Mouse (Mus musculus) heart, adult 18-20 months (tissue): ENCODE measurements at regions not wholly inside any gene's neighbourhood (a gene's known extent, or its start where the extent isn't known, plus 50 kb on each side); places are given as distances from the start of the nearest gene placed in this dataset.
A peak's percentile ranks its signal among the peaks of the same experiment; 100 is the strongest.
"Not testable (repeated sequence)": the region's sequence is repeated elsewhere in the genome, so short reads cannot be mapped to it uniquely, and the experiment has no call there.

ENCODE experiments used
- DNase-seq, 2 experiments: peaks; one replicate each; pipeline ENCODE4 v3.0.0; 2021 to 2022; ENCODE audit warnings: mixed read lengths in 1 of 2

GRCm38 (mm10) chrX:70871209-70871608 lies 178.8 kb upstream of the Mamld1 start:
- DNase-seq, result peak in 1 of 2 experiments; percentile 4

GRCm38 (mm10) chrX:70881326-70881725 lies 168.7 kb upstream of the Mamld1 start:
- peak in 1 of 2 experiments; percentile 12 for DNase-seq

- DNase-seq, result peak in 1 of 2 experiments; percentile 10
Measured at GRCm38 (mm10) chrX:70883461-70883860, 166.6 kb upstream of the Mamld1 start.

DNA sequence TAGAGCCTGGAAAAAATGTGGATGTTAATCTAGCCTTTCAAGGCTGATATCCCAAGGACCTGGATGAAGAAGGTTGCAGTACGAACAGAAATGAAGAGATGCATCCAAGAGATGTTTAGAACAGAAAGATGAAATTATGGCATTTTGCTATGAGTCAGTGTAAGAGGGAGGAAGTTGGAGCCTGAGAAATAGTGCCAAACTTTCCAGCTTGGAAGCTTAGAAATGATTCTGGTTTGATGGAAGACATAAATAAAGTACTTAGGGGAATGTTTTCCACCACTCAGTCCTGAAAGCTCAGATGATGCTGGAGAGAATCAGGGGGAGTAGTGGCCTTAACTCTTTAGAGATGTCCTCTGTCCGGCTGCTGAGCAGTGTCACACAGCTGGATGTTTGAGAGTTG lies 155.5 kb upstream of the Mamld1 start:
- no peak for DNase-seq

DNA sequence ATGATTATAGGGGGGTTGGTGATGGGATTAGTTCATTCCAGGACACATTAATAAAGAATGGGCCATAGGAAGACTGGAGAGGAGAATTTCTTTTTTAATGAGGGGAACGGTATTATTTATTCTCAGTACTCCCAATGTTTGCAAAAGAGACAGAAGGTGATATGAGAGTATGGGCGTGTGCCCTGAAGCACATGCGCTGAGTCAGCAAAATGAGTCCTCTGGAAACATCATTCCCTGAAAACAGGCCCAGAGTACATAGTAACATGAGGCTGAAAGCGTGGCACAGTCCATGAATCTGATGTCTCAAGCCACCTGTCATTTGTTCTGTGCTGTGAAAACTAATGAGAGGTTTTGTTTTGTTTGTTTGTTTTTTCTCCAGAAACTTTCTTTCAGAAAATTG lies 154.5 kb upstream of the Mamld1 start:
- no peak for DNase-seq

DNA sequence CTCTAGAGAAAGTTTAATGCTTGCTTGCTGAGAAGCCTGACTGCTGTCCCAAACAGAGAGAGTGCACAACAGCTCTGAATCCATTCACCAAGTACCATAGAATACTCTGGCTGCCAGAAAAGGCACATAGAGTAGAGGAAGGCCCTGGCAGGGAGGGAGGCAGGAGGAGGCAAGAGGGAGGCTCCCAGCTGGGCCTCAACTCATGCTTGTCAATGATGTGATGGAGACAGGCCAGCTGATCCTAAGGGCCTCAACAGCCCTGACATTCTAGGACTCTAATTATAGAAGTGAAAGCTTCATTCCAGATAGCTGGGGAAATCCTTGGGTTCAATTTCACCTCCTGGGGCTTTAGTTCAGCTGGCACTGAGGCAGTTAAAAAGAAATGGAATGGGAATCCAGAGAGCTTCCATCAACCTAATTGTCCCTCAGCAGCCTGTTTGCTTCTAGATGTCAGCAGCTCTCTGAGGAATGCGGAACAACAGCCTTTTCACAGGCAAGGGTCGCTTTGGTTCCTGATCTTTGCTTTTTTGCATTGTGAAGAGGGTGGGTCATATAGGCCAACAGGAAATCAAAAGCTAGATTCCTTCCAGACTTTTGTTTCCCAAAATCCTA lies 152.8 kb upstream of the Mamld1 start:
- DNase-seq, result peak; percentile 13 to 24

GRCm38 (mm10) chrX:70898836-70899235 lies 151.2 kb upstream of the Mamld1 start:
- DNase-seq, result not testable (repeated sequence)

- peak; percentile 27 to 35 for DNase-seq
Measured at GRCm38 (mm10) chrX:70899720-70900479, 150.2 kb upstream of the Mamld1 start.

DNA sequence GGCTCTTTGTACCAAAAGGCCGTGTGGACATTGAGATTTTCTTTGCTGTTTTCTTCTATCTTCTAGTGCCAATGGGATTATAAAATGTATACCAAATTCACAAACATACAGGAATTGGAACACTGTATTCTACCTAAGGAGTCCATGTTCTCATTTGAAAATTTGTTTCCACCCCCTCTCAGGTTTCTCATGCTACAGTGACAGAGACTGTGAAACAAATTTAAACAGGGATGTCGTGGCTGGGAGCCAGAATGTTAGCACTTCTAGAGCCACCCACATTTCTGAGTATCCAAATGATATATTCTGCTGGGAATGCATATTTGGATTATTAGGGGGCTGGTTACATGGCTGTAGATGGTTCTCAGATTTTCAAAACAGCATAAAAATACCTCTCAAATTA lies 124.4 kb upstream of the Mamld1 start:
- no peak for DNase-seq

- DNase-seq, result no peak
Measured at GRCm38 (mm10) chrX:70931944-70932343, 118.1 kb upstream of the Mamld1 start.

DNA sequence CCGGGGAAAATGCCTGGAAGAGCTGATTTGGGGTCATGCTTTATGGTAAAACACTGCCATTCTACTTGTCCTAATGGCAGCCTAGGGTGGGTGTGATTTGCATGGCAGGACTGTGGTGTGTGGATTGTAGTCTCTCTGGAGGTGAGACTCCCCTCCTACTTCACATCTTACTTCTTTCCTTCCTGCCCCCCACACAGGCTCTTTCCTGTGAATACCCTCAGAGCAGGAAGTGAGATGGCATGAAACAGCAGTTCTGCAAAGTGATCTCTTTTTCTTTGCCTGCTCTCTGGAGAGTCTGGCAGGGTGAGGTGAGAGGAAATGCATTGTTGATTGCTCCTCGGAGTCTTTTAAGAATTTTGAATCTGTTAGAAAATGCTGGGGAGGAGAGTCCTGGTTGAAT lies 104.7 kb upstream of the Mamld1 start:
- no peak for DNase-seq

DNA sequence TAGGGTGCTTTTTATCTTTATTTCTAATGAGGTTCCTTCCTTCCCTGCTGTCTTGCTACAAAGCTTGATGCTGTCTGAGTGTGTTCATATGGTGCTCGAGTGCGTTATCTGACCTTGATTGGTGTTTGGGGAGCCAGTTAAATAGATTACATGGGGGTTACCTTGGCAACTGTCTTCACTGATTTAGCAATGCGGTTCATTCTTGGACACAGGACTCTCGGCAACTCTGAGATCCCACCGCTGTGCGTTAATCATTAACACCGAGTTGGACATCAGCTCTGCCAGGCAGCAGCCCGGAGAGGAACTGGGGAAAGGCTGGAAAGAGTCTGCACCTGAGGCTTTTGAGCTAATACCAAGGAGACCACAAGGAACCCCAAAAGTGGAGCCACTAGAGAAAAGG lies 104.0 kb upstream of the Mamld1 start:
- no peak for DNase-seq

- DNase-seq, result no peak
Measured at GRCm38 (mm10) chrX:70949232-70949631, 100.8 kb upstream of the Mamld1 start.

- no peak for DNase-seq
Measured at GRCm38 (mm10) chrX:70953022-70953421, 97.0 kb upstream of the Mamld1 start.
